Mouse (Mus musculus) heart, embryonic 13.5 days (tissue): Measurements from ENCODE around the gene Ephb1. TPM values are rescaled to one million over a fixed set of nuclear protein-coding genes. Genes with fewer than 3 reads are reported as not detected.

Source experiments
- ATAC-seq: fragments of 200-750 bp; cut with Nextera tagmentation; 2 replicates; pipeline ENCODE4 v1.8.0; 2017; ENCODE audit warnings: moderate TSS enrichment; ENCODE audit not compliant: insufficient number of reproducible peaks, low FRiP score, low TSS enrichment; ENCODE audit errors: extremely low read depth
- H3K27ac ChIP-seq: fragments of 300-500 bp; sonication (generic); replicated peaks from 2 replicates; pipeline ENCODE4 v1.5.1; 2015; ENCODE audit warnings: moderate library complexity, mild to moderate bottlenecking, inconsistent platforms
- H3K27me3 ChIP-seq: fragments of 300-500 bp; sonication (generic); replicated peaks from 2 replicates; pipeline ENCODE4 v1.6.1; 2015; ENCODE audit warnings: mild to moderate bottlenecking, inconsistent platforms
- H3K36me3 ChIP-seq: fragments of 300-500 bp; sonication (generic); 2 replicates; pipeline ENCODE4 v1.6.1; 2015; ENCODE audit warnings: mild to moderate bottlenecking, inconsistent platforms
- H3K4me1 ChIP-seq: fragments of 300-500 bp; sonication (generic); 2 replicates; pipeline ENCODE4 v1.6.1; 2015; ENCODE audit warnings: inconsistent platforms
- H3K4me2 ChIP-seq: fragments of 300-500 bp; sonication (generic); 2 replicates; pipeline ENCODE4 v1.6.1; 2015; ENCODE audit warnings: inconsistent platforms, mild to moderate bottlenecking, moderate library complexity
- H3K4me3 ChIP-seq: fragments of 300-500 bp; sonication (generic); 2 replicates; pipeline ENCODE4 v1.5.1; 2015; ENCODE audit warnings: moderate library complexity, mild to moderate bottlenecking, inconsistent platforms
- H3K9ac ChIP-seq: fragments of 300-500 bp; sonication (generic); 2 replicates; pipeline ENCODE4 v1.6.1; 2015; ENCODE audit warnings: inconsistent platforms, mild to moderate bottlenecking, moderate library complexity
- H3K9me3 ChIP-seq: fragments of 300-500 bp; sonication (generic); 2 replicates; pipeline ENCODE4 v1.6.1; 2016; ENCODE audit warnings: inconsistent platforms
- WGBS: fragments of 180-500 bp; shearing (Covaris S2); methylation state at CpG from one replicate; pipeline ENCODE4 v1.1.7; 2015; ENCODE audit warnings: mixed read lengths; 5-methylcytosine and 5-hydroxymethylcytosine counted together
- polyA plus RNA-seq: library from polyadenylated mRNA; unstranded; fragments of >200 nt; fragmentation: Nextera tagmentation; extraction: Ambion mirVana; gene quantifications from 2 replicates; pipeline ENCODE4 v1.2.1, GENCODE M21; 2015

The Ephb1 gene
- polyA plus RNA-seq, 1 experiment from 2014 or later, result 1.4 TPM

DNA sequence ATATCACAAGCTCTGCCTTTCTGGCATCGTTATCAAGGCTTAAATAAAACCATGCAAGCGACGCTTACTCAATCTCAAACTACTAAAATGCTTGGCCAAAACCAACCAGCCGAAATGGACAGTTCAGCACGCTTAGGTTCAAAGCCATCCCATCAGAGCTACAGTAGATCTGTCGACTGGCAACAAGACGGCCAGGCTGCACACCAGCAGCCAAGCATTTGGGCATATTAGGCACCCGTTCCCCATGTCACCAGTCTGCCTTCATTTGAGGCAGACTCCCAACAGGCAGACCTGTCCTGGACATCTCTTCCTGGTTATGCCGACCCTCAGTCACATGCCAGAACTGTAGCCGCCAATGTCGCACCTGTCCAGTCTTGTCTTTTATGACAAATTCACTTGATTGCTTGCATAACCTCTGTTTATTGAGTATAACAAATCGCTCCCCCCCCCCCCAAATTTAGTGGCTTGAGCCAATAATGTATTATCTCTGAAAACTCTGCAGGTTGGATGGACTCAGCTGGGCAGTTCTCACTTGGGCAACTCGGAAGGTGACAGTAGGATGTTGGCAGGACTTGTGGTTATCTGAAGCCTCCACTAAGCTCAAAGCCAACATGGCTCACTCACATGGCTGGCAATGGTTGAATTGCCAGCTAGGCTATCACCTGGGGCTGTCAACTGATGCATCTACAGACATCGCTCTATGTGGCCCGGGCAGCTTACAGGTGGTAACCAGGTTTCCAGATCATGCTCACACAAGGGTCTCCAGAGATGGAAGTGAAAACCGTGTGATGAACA is 24.0 kb downstream of the Ephb1 start:
- no peaks in the 10 kb centered on the region for H3K36me3 ChIP-seq
- H3K4me3 ChIP-seq, result no peak overlapping the region
- no peak overlapping the region for H3K27ac ChIP-seq
- no peaks in the 10 kb centered on the region for H3K4me1 ChIP-seq
- H3K4me2 ChIP-seq, result no peak overlapping the region
- H3K27me3 ChIP-seq, result peaks cover 37% of the 10 kb centered on the region
- no peak for ATAC-seq
- no peaks in the 10 kb centered on the region for H3K9me3 ChIP-seq
- 81% methylated on average over 16 of the region's 16 CpGs for WGBS
- H3K9ac ChIP-seq, result no peak overlapping the region

GRCm38 (mm10) chr9:102327625-102328150 is 26.8 kb downstream of the Ephb1 start:
- H3K9ac ChIP-seq, result no peak overlapping the region
- H3K27ac ChIP-seq, result no peak overlapping the region
- H3K9me3 ChIP-seq, result no peaks in the 10 kb centered on the region
- WGBS, result 76% methylated on average over 4 of the region's 4 CpGs
- H3K27me3 ChIP-seq, result peaks cover 15% of the 10 kb centered on the region
- H3K4me1 ChIP-seq, result no peaks in the 10 kb centered on the region
- no peak overlapping the region for H3K4me2 ChIP-seq
- H3K36me3 ChIP-seq, result no peaks in the 10 kb centered on the region
- no peak for ATAC-seq
- no peak overlapping the region for H3K4me3 ChIP-seq

- Histone ChIP-seq H3K4me2 (no peak overlapping the region), H3K4me1 (no peaks in the 10 kb centered on the region), H3K27ac (no peak overlapping the region), H3K9ac (no peak overlapping the region), H3K9me3 (peaks cover 11% of the 10 kb centered on the region), H3K27me3 (no peaks in the 10 kb centered on the region), H3K4me3 (no peak overlapping the region), H3K36me3 (no peaks in the 10 kb centered on the region)
- 85% methylated on average over 6 of the region's 6 CpGs for WGBS
- no peak for ATAC-seq
Observed at GRCm38 (mm10) chr9:102315436-102315835, 39.1 kb downstream of the Ephb1 start.

DNA sequence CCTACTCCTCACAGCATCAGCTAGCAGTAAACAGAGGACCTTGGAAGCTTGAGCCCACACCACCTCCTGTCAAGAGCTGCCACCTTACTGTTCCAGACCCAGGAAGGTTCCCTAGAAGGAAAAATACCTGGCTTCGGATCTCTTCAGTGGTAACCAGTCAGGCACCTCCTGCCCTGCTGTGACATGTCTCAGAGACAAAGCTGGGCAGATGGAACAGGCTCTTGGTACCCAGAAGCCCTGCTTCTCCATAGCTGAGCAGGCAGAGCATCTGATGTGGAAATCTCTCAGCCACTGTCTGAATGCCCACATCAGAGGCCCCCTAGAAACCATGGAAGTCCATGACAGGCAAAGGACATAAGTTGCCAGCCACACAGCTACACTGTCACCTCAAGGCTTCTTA is 39.7 kb downstream of the Ephb1 start:
- no peak overlapping the region for H3K4me3 ChIP-seq
- no peak overlapping the region for H3K27ac ChIP-seq
- no peaks in the 10 kb centered on the region for H3K4me1 ChIP-seq
- no peak for ATAC-seq
- H3K36me3 ChIP-seq, result no peaks in the 10 kb centered on the region
- no peak overlapping the region for H3K4me2 ChIP-seq
- no peaks in the 10 kb centered on the region for H3K27me3 ChIP-seq
- no peak overlapping the region for H3K9ac ChIP-seq
- H3K9me3 ChIP-seq, result peaks cover 11% of the 10 kb centered on the region
- WGBS, result 75% methylated on average over 1 of the region's 1 CpGs

DNA sequence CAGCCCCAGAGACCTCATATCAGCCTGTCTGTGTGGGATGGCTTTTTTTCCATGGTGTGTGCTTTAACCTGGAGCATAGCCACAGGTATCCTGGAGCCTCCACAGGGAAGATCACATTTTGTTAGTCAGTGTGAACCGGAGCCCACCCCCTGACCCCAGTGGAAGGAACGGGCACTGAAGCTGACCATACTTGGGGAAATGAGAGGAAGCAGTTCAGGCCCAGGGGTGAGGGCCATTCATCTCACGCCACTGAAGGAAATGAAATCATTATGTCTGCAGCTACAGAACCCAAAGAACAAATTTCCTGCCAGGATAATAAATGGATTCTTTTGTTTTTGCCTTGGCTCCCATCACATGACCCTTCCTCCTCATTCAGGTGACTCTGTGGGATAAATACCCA is 44.1 kb downstream of the Ephb1 start:
- no peak for ATAC-seq
- peaks cover 13% of the 10 kb centered on the region for H3K4me1 ChIP-seq
- no peak overlapping the region for H3K9ac ChIP-seq
- H3K9me3 ChIP-seq, result peaks cover 11% of the 10 kb centered on the region
- peaks cover 10% of the 10 kb centered on the region; the same call in 1 of the 2 replicates for H3K27me3 ChIP-seq
- H3K36me3 ChIP-seq, result no peaks in the 10 kb centered on the region
- H3K4me2 ChIP-seq, result no peak overlapping the region
- no peak overlapping the region for H3K4me3 ChIP-seq
- H3K27ac ChIP-seq, result peak overlapping the region; percentile 24; the same call in 1 of the 2 replicates
- 48% methylated on average over 3 of the region's 3 CpGs for WGBS

- ATAC-seq, result no peak
- 75% methylated on average over 7 of the region's 7 CpGs for WGBS
- H3K27ac ChIP-seq, result no peak overlapping the region
Observed at GRCm38 (mm10) chr9:102309278-102309677, 45.2 kb downstream of the Ephb1 start.

DNA sequence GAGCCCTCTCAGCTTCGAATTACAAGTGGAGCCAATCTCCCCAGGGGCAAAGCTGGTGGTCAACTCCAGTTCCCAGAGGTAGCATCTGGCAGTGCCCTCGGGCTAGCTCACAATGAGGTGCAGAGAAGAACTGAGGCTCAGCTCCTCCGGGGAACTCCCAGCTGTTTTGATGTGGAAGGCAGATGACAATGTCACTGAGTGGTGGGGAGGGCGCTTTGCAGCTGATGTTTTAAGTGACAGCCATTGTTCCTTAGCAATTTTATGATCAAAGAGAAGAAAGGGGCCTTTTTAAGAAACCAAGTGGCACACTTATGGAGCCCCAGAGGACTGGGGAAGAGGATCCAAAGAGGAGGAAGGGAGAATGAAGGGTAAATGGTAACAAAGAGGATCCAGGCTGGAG is 46.8 kb downstream of the Ephb1 start:
- H3K4me2 ChIP-seq, result no peak overlapping the region
- H3K36me3 ChIP-seq, result no peaks in the 10 kb centered on the region
- H3K4me1 ChIP-seq, result peaks cover 17% of the 10 kb centered on the region
- peak overlapping the region; percentile 50; the same call in 1 of the 2 replicates for H3K27ac ChIP-seq
- WGBS, result 59% methylated on average over 4 of the region's 4 CpGs
- ATAC-seq, result no peak
- no peak overlapping the region for H3K4me3 ChIP-seq
- H3K9ac ChIP-seq, result no peak overlapping the region
- H3K9me3 ChIP-seq, result peaks cover 11% of the 10 kb centered on the region
- H3K27me3 ChIP-seq, result peaks cover 29% of the 10 kb centered on the region

More at GRCm38 (mm10) chr9:102309278-102309677, 45.2 kb downstream of the Ephb1 start:
- Histone ChIP-seq H3K36me3 (no peaks in the 10 kb centered on the region), H3K4me1 (peaks cover 17% of the 10 kb centered on the region), H3K27me3 (peaks cover 17% of the 10 kb centered on the region; the same call in 1 of the 2 replicates), H3K9ac (no peak overlapping the region), H3K4me3 (no peak overlapping the region), H3K4me2 (no peak overlapping the region), H3K9me3 (peaks cover 11% of the 10 kb centered on the region)

- Histone ChIP-seq H3K27me3 (peaks cover 37% of the 10 kb centered on the region), H3K4me1 (peaks cover 17% of the 10 kb centered on the region), H3K27ac (peak overlapping the region; percentile 50), H3K9ac (no peak overlapping the region), H3K4me3 (no peak overlapping the region), H3K36me3 (no peaks in the 10 kb centered on the region), H3K9me3 (peaks cover 6% of the 10 kb centered on the region; the same call in 1 of the 2 replicates), H3K4me2 (no peak overlapping the region)
- ATAC-seq, result no peak; the same call in 1 of the 2 replicates
- 62% methylated on average over 1 of the region's 1 CpGs for WGBS
Observed at GRCm38 (mm10) chr9:102306645-102307415, 47.7 kb downstream of the Ephb1 start.

- no peak overlapping the region for H3K27ac ChIP-seq
- 86% methylated on average over 7 of the region's 7 CpGs for WGBS
Observed at GRCm38 (mm10) chr9:102305432-102306100, 48.9 kb downstream of the Ephb1 start.

GRCm38 (mm10) chr9:102304796-102305195 is 49.7 kb downstream of the Ephb1 start:
- no peak overlapping the region for H3K9ac ChIP-seq
- no peak overlapping the region for H3K4me3 ChIP-seq
- no peaks in the 10 kb centered on the region for H3K36me3 ChIP-seq
- H3K4me1 ChIP-seq, result peaks cover 17% of the 10 kb centered on the region
- no peak overlapping the region for H3K4me2 ChIP-seq
- peaks cover 49% of the 10 kb centered on the region for H3K27me3 ChIP-seq
- no peak overlapping the region for H3K27ac ChIP-seq
- no peak for ATAC-seq
- 15% methylated on average over 3 of the region's 3 CpGs for WGBS
- no peaks in the 10 kb centered on the region for H3K9me3 ChIP-seq

More at GRCm38 (mm10) chr9:102305432-102306100, 48.9 kb downstream of the Ephb1 start:
- H3K4me1 ChIP-seq, result peaks cover 17% of the 10 kb centered on the region
- no peak overlapping the region for H3K9ac ChIP-seq
- H3K9me3 ChIP-seq, result no peaks in the 10 kb centered on the region
- no peak overlapping the region for H3K4me2 ChIP-seq
- H3K36me3 ChIP-seq, result no peaks in the 10 kb centered on the region
- H3K27me3 ChIP-seq, result peaks cover 44% of the 10 kb centered on the region
- no peak for ATAC-seq
- H3K4me3 ChIP-seq, result no peak overlapping the region

DNA sequence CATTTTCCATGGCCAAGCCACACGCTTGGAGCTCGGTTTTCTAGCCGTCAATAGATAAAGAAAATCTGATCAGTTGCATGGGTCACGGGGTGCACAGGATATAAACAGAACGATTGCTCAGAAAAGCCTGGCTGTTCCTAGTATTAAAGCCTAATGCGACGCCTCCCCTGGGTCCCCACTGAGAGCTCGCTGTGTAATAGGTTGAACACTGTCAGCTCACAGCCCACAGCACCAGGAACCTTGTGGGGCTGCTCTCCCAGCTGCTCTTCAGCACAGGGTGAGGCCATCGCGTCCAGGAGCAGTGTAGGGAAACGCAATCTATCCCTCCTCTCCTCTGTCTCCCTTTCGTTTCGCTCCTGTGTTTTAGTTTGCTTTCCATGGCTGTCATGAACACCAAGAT is 50.6 kb downstream of the Ephb1 start:
- Histone ChIP-seq H3K9me3 (no peaks in the 10 kb centered on the region), H3K4me2 (no peak overlapping the region), H3K27ac (no peak overlapping the region), H3K4me1 (peaks cover 17% of the 10 kb centered on the region), H3K4me3 (no peak overlapping the region), H3K27me3 (peaks cover 55% of the 10 kb centered on the region), H3K36me3 (no peaks in the 10 kb centered on the region), H3K9ac (no peak overlapping the region)
- no peak for ATAC-seq
- WGBS, result 50% methylated on average over 13 of the region's 13 CpGs
